Mouse (Mus musculus) lung, embryonic 16.5 days (tissue): Measurements from ENCODE around the gene Fgfr2. TPM values are rescaled to one million over a fixed set of nuclear protein-coding genes. Genes with fewer than 3 reads are reported as not detected.
A peak's percentile ranks its signal among the peaks of the same experiment; 100 is the strongest.

Experiments
- ATAC-seq: fragments of 200-750 bp; cut with Nextera tagmentation; 2 replicates; pipeline ENCODE4 v1.8.0; 2017; ENCODE audit warnings: low read depth, mild to moderate bottlenecking, moderate library complexity
- H3K27ac ChIP-seq: fragments of 300-500 bp; sonication (generic); 2 replicates; pipeline ENCODE4 v1.5.1; 2014; ENCODE audit warnings: mild to moderate bottlenecking, control low read depth, low read length
- H3K27me3 ChIP-seq: fragments of 300-500 bp; sonication (generic); 2 replicates; pipeline ENCODE4 v1.6.1; 2014; ENCODE audit warnings: low read depth, low read length, mixed read lengths; ENCODE audit not compliant: control insufficient read depth, insufficient read depth
- H3K36me3 ChIP-seq: fragments of 300-500 bp; sonication (generic); 2 replicates; pipeline ENCODE4 v1.6.1; 2014; ENCODE audit warnings: low read length; ENCODE audit not compliant: control insufficient read depth, insufficient read depth
- H3K4me1 ChIP-seq: fragments of 300-500 bp; sonication (generic); replicated peaks from 2 replicates; pipeline ENCODE4 v1.6.1; 2014; ENCODE audit warnings: low read length, mixed read lengths; ENCODE audit not compliant: control insufficient read depth, insufficient read depth
- H3K4me2 ChIP-seq: fragments of 300-500 bp; sonication (generic); 2 replicates; pipeline ENCODE4 v1.6.1; 2014; ENCODE audit warnings: low read depth, low read length, control low read depth
- H3K4me3 ChIP-seq: fragments of 300-500 bp; sonication (generic); 2 replicates; pipeline ENCODE4 v1.5.1; 2014; ENCODE audit warnings: mild to moderate bottlenecking, low read length, control low read depth
- H3K9ac ChIP-seq: fragments of 300-500 bp; sonication (generic); 2 replicates; pipeline ENCODE4 v1.6.1; 2014; ENCODE audit warnings: low read length, control low read depth
- H3K9me3 ChIP-seq: fragments of 300-500 bp; sonication (generic); 2 replicates; pipeline ENCODE4 v1.6.1; 2016; ENCODE audit warnings: low read length; ENCODE audit not compliant: control insufficient read depth
- WGBS: fragments of 180-500 bp; shearing (Covaris S2); extraction: QIAGEN DNeasy Blood & Tissue Kit; methylation state at CpG from one replicate; pipeline ENCODE4 v1.1.7; 2014; 5-methylcytosine and 5-hydroxymethylcytosine counted together
- polyA plus RNA-seq: library from polyadenylated mRNA; unstranded; fragments of >200 nt; fragmentation: Nextera tagmentation; extraction: Ambion mirVana; gene quantifications from 2 replicates; pipeline ENCODE4 v1.2.1, GENCODE M21; 2015

The Fgfr2 gene
- polyA plus RNA-seq, 1 experiment from 2014 or later: 175 TPM

GRCm38 (mm10) chr7:130914693-130915363 lies 2208.3 kb downstream of the Fgfr2 start:
- H3K36me3 ChIP-seq: peaks cover 8% of the 10 kb centered on the region
- H3K27ac ChIP-seq: no peak overlapping the region
- no peak overlapping the region for H3K4me2 ChIP-seq
- no peak overlapping the region for H3K4me3 ChIP-seq
- no peak overlapping the region for H3K9ac ChIP-seq
- 35% methylated on average over 5 of the region's 5 CpGs for WGBS
- ATAC-seq: peak; percentile 52; the same call in 1 of the 2 replicates
- no peaks in the 10 kb centered on the region for H3K4me1 ChIP-seq
- H3K9me3 ChIP-seq: no peaks in the 10 kb centered on the region
- H3K27me3 ChIP-seq: no peaks in the 10 kb centered on the region

- H3K4me2 ChIP-seq: no peak overlapping the region
- no peak overlapping the region for H3K27ac ChIP-seq
- no peaks in the 10 kb centered on the region for H3K9me3 ChIP-seq
- no peaks in the 10 kb centered on the region for H3K27me3 ChIP-seq
- no peak overlapping the region for H3K4me3 ChIP-seq
- no peak overlapping the region for H3K9ac ChIP-seq
- H3K36me3 ChIP-seq: peaks cover 21% of the 10 kb centered on the region
- ATAC-seq: no peak
- 89% methylated on average over 14 of the region's 14 CpGs for WGBS
- H3K4me1 ChIP-seq: no peaks in the 10 kb centered on the region
These were observed 2212.3 kb downstream of the Fgfr2 start for GRCm38 (mm10) chr7:130910841-130911240.

GRCm38 (mm10) chr7:130904571-130905365 lies 2218.4 kb downstream of the Fgfr2 start:
- Histone ChIP-seq H3K27ac (no peak overlapping the region), H3K4me1 (no peaks in the 10 kb centered on the region), H3K27me3 (no peaks in the 10 kb centered on the region), H3K9ac (no peak overlapping the region), H3K4me2 (no peak overlapping the region), H3K9me3 (no peaks in the 10 kb centered on the region), H3K4me3 (no peak overlapping the region), H3K36me3 (peaks cover 30% of the 10 kb centered on the region)
- 82% methylated on average over 13 of the region's 13 CpGs for WGBS
- no peak for ATAC-seq

- Histone ChIP-seq H3K36me3 (peaks cover 26% of the 10 kb centered on the region), H3K9ac (no peak overlapping the region), H3K27me3 (no peaks in the 10 kb centered on the region), H3K4me2 (no peak overlapping the region), H3K4me3 (no peak overlapping the region), H3K9me3 (no peaks in the 10 kb centered on the region), H3K4me1 (no peaks in the 10 kb centered on the region), H3K27ac (no peak overlapping the region)
- ATAC-seq: no peak
- WGBS: 72% methylated on average over 16 of the region's 16 CpGs
These were observed 2219.6 kb downstream of the Fgfr2 start for GRCm38 (mm10) chr7:130903505-130904074.

- WGBS: 95% methylated on average over 1 of the region's 1 CpGs
- no peak overlapping the region for H3K4me2 ChIP-seq
- H3K9me3 ChIP-seq: no peaks in the 10 kb centered on the region
- H3K4me1 ChIP-seq: no peaks in the 10 kb centered on the region
- H3K9ac ChIP-seq: no peak overlapping the region
- H3K4me3 ChIP-seq: no peak overlapping the region
- H3K27me3 ChIP-seq: no peaks in the 10 kb centered on the region
- peaks cover 24% of the 10 kb centered on the region for H3K36me3 ChIP-seq
- no peak for ATAC-seq
- H3K27ac ChIP-seq: no peak overlapping the region
These were observed 2220.2 kb downstream of the Fgfr2 start for GRCm38 (mm10) chr7:130902929-130903328.

- H3K4me2 ChIP-seq: no peak overlapping the region
- H3K9me3 ChIP-seq: no peaks in the 10 kb centered on the region
- H3K9ac ChIP-seq: no peak overlapping the region
- H3K27ac ChIP-seq: no peak overlapping the region
- no peak for ATAC-seq
- H3K36me3 ChIP-seq: peaks cover 23% of the 10 kb centered on the region
- 82% methylated on average over 5 of the region's 5 CpGs for WGBS
- no peak overlapping the region for H3K4me3 ChIP-seq
- H3K4me1 ChIP-seq: no peaks in the 10 kb centered on the region
- no peaks in the 10 kb centered on the region for H3K27me3 ChIP-seq
These were observed 2222.8 kb downstream of the Fgfr2 start for GRCm38 (mm10) chr7:130900233-130900848.

GRCm38 (mm10) chr7:130898373-130898772 lies 2224.8 kb downstream of the Fgfr2 start:
- Histone ChIP-seq H3K27me3 (no peaks in the 10 kb centered on the region), H3K36me3 (peaks cover 12% of the 10 kb centered on the region), H3K4me2 (no peak overlapping the region), H3K27ac (no peak overlapping the region), H3K4me3 (no peak overlapping the region), H3K9me3 (no peaks in the 10 kb centered on the region), H3K9ac (no peak overlapping the region), H3K4me1 (no peaks in the 10 kb centered on the region)
- ATAC-seq: no peak
- 85% methylated on average over 4 of the region's 4 CpGs for WGBS

- Histone ChIP-seq H3K9me3 (no peaks in the 10 kb centered on the region), H3K36me3 (peaks cover 13% of the 10 kb centered on the region), H3K4me1 (no peaks in the 10 kb centered on the region), H3K9ac (no peak overlapping the region), H3K4me2 (no peak overlapping the region), H3K4me3 (no peak overlapping the region), H3K27me3 (no peaks in the 10 kb centered on the region), H3K27ac (no peak overlapping the region)
- 87% methylated on average over 10 of the region's 10 CpGs for WGBS
- no peak for ATAC-seq
These were observed 2225.9 kb downstream of the Fgfr2 start for GRCm38 (mm10) chr7:130897201-130897600.

GRCm38 (mm10) chr7:130896064-130896463 lies 2227.1 kb downstream of the Fgfr2 start:
- H3K9ac ChIP-seq: no peak overlapping the region
- H3K27me3 ChIP-seq: no peaks in the 10 kb centered on the region
- no peak overlapping the region for H3K27ac ChIP-seq
- H3K36me3 ChIP-seq: peaks cover 13% of the 10 kb centered on the region
- no peak overlapping the region for H3K4me2 ChIP-seq
- 72% methylated on average over 3 of the region's 3 CpGs for WGBS
- H3K9me3 ChIP-seq: no peaks in the 10 kb centered on the region
- no peak overlapping the region for H3K4me3 ChIP-seq
- no peaks in the 10 kb centered on the region for H3K4me1 ChIP-seq
- no peak for ATAC-seq
